Mouse (Mus musculus) gastrocnemius, postnatal 10 days (tissue): Measurements from ENCODE around the gene Nipsnap2. TPM values are rescaled to one million over a fixed set of nuclear protein-coding genes. Genes with fewer than 3 reads are reported as not detected.

Source experiments
- total RNA-seq, 2 experiments: library from RNA; stranded (reverse); gene quantifications; 2 replicates each; pipeline ENCODE4 v1.2.3; 2021

Nipsnap2 gene
- total RNA-seq, 2 experiments from 2014 or later: 407 to 464 TPM

Other genes starting within 250 kb of the Nipsnap2 start
- 10 to 100 TPM; 32.4 to 47.0 TPM for gene Sfswap, start 223.8 kb upstream of the Nipsnap2 start, total RNA-seq
- under 1 TPM; 0.80 to 0.95 TPM for gene Mmp17, start 140.9 kb upstream of the Nipsnap2 start, total RNA-seq
- 1 to 10 TPM; 3.1 to 3.2 TPM for gene Zfp11, start 55.0 kb upstream of the Nipsnap2 start, total RNA-seq
- not detected for gene Sept14, start 16.6 kb upstream of the Nipsnap2 start, total RNA-seq
- gene Mrps17, start 9.6 kb upstream of the Nipsnap2 start, total RNA-seq: 10 to 100 TPM; 72.1 to 74.5 TPM
- gene Psph, start 62.4 kb downstream of the Nipsnap2 start, total RNA-seq: 10 to 100 TPM; 15.9 to 18.2 TPM
- 10 to 100 TPM in 1 of 2 experiments, 1 to 10 TPM in 1; 9.8 to 13.5 TPM for gene Sumf2, start 121.9 kb downstream of the Nipsnap2 start, total RNA-seq
- 100 to 1,000 TPM; 404 to 489 TPM for gene Chchd2, start 162.4 kb downstream of the Nipsnap2 start, total RNA-seq
- 1 to 10 TPM; 1.1 to 1.9 TPM for gene Zbed5, start 170.7 kb downstream of the Nipsnap2 start, total RNA-seq
- gene Phkg1, start 173.5 kb downstream of the Nipsnap2 start, total RNA-seq: 100 to 1,000 TPM; 199 to 205 TPM
- 1 to 10 TPM in 1 of 2 experiments, under 1 TPM in 1; 0.45 to 1.4 TPM for gene Nupr1l, start 183.5 kb downstream of the Nipsnap2 start, total RNA-seq
- 10 to 100 TPM; 17.6 to 18.5 TPM for gene Vkorc1l1, start 216.9 kb downstream of the Nipsnap2 start, total RNA-seq